Mouse (Mus musculus) liver, embryonic 13.5 days (tissue): ENCODE measurements around the gene Edn2. TPM values are rescaled to one million over a fixed set of nuclear protein-coding genes. Genes with fewer than 3 reads are reported as not detected.

Experiments
- ATAC-seq: fragments of 200-750 bp; cut with Nextera tagmentation; 2 replicates; pipeline ENCODE4 v1.8.0; 2017; ENCODE audit warnings: low read depth, mild to moderate bottlenecking, moderate number of reproducible peaks, moderate library complexity
- DNase-seq: peaks from one replicate; pipeline ENCODE4 v3.0.0; 2022
- H3K27ac ChIP-seq: fragments of 300-500 bp; sonication (generic); 2 replicates; pipeline ENCODE4 v1.5.1; 2015; ENCODE audit warnings: moderate library complexity, mild to moderate bottlenecking, inconsistent platforms
- H3K27me3 ChIP-seq: fragments of 300-500 bp; sonication (generic); 2 replicates; pipeline ENCODE4 v1.6.1; 2015; ENCODE audit warnings: mild to moderate bottlenecking, inconsistent platforms
- H3K36me3 ChIP-seq: fragments of 300-500 bp; sonication (generic); 2 replicates; pipeline ENCODE4 v1.6.1; 2015; ENCODE audit warnings: mild to moderate bottlenecking, inconsistent platforms
- H3K4me1 ChIP-seq: fragments of 300-500 bp; sonication (generic); replicated peaks from 2 replicates; pipeline ENCODE4 v1.6.1; 2015; ENCODE audit warnings: inconsistent platforms
- H3K4me2 ChIP-seq: fragments of 300-500 bp; sonication (generic); 2 replicates; pipeline ENCODE4 v1.6.1; 2015; ENCODE audit warnings: inconsistent platforms, mild to moderate bottlenecking, moderate library complexity
- H3K4me3 ChIP-seq: fragments of 300-500 bp; sonication (generic); replicated peaks from 2 replicates; pipeline ENCODE4 v1.5.1; 2015; ENCODE audit warnings: mild to moderate bottlenecking, inconsistent platforms
- H3K9ac ChIP-seq: fragments of 300-500 bp; sonication (generic); 2 replicates; pipeline ENCODE4 v1.6.1; 2015; ENCODE audit warnings: mild to moderate bottlenecking, inconsistent platforms
- H3K9me3 ChIP-seq: fragments of 300-500 bp; sonication (generic); replicated peaks from 2 replicates; pipeline ENCODE4 v1.6.1; 2016; ENCODE audit warnings: inconsistent platforms
- whole genome bisulfite sequencing: fragments of 180-500 bp; shearing (Covaris S2); methylation state at CpG from one replicate; pipeline ENCODE4 v1.1.7; 2015; ENCODE audit not compliant: insufficient replicate concordance; 5-methylcytosine and 5-hydroxymethylcytosine counted together
- polyA plus RNA-seq: library from polyadenylated mRNA; unstranded; fragments of >200 nt; fragmentation: Nextera tagmentation; extraction: Ambion mirVana; gene quantifications from 2 replicates; pipeline ENCODE4 v1.2.1, GENCODE M21; 2015

Gene Edn2
- polyA plus RNA-seq, 1 experiment from 2014 or later, result 0.07 TPM

DNA sequence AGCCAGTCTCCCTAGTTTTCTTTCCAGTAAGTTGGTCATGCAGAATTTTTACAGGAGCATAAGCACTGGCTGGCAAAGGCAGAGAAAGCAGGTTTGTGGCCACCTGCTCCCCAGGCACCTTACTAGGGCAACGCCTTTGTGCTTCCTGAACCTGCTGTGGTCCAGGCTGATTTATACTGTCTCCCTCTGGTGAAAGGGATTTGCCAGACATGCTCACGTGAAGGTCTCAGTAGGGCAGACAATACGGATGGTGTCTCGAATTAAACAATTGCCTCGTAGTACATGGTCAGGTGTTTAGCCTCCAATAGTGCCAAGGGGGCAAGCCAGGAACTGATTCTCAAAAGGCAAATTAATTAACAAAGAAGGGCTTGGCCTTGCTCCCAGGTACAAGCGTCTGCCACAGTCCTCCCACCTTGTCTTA lies 45.5 kb downstream of the Edn2 start:
- WGBS, result 65% methylated on average over 6 of the region's 6 CpGs

DNA sequence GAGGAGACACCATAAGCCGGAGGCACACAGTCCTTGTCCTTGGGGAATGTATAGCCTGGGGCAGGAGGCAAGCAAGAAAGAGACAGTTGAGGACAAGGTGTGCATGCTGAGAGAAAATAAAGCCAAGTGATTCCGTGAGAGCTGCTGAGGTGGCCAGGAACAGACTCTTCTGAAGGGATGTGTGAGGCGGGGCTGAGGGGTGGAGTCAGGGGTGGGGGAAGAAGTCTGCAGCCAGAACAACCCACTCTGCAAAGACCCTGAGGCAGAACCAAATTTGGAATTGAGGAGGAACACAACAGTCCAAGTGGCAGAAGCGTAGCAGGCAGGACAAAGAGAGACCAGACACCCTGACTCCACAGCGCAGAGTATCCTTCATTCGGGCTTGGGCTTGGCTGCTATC lies 51.1 kb downstream of the Edn2 start:
- 55% methylated on average over 6 of the region's 6 CpGs for WGBS
- Histone ChIP-seq H3K9me3 (no peaks in the 10 kb centered on the region), H3K4me3 (no peak overlapping the region), H3K4me2 (no peak overlapping the region), H3K27ac (no peak overlapping the region), H3K4me1 (no peaks in the 10 kb centered on the region), H3K36me3 (no peaks in the 10 kb centered on the region), H3K27me3 (no peaks in the 10 kb centered on the region), H3K9ac (no peak overlapping the region)
- ATAC-seq (no peak), DNase-seq (no peak)

More for the DNA sequence above, 45.5 kb downstream of the Edn2 start:
- ATAC-seq (no peak), DNase-seq (no peak)
- Histone ChIP-seq H3K4me1 (peaks cover 3% of the 10 kb centered on the region; the same call in 1 of the 2 replicates), H3K36me3 (no peaks in the 10 kb centered on the region), H3K9me3 (no peaks in the 10 kb centered on the region), H3K4me3 (no peak overlapping the region), H3K4me2 (no peak overlapping the region), H3K9ac (no peak overlapping the region), H3K27ac (no peak overlapping the region), H3K27me3 (no peaks in the 10 kb centered on the region)

DNA sequence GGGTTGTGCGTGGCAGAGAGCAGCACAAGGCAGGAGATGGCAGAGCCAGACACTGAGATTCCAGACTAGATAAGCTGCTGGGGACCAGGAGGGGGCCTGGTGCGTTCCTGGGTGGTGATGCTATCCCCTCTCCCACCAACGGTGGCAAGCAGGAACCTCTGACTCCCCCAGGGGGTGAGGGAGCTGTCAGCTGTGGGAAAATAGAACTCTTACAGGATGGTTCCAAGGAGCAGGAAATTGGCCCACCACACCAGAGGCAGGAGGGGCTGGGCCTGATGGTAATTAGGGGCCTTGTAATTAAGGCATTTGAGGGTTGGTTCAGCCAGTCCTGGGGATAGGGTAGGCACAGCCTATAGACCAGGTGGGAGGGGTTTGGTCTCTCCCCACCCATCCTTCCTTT lies 51.8 kb downstream of the Edn2 start:
- Histone ChIP-seq H3K9ac (no peak overlapping the region), H3K4me1 (no peaks in the 10 kb centered on the region), H3K27ac (no peak overlapping the region), H3K4me2 (no peak overlapping the region), H3K9me3 (no peaks in the 10 kb centered on the region), H3K36me3 (no peaks in the 10 kb centered on the region), H3K27me3 (no peaks in the 10 kb centered on the region), H3K4me3 (no peak overlapping the region)
- WGBS, result 25% methylated on average over 3 of the region's 3 CpGs
- DNase-seq (no peak), ATAC-seq (no peak)

DNA sequence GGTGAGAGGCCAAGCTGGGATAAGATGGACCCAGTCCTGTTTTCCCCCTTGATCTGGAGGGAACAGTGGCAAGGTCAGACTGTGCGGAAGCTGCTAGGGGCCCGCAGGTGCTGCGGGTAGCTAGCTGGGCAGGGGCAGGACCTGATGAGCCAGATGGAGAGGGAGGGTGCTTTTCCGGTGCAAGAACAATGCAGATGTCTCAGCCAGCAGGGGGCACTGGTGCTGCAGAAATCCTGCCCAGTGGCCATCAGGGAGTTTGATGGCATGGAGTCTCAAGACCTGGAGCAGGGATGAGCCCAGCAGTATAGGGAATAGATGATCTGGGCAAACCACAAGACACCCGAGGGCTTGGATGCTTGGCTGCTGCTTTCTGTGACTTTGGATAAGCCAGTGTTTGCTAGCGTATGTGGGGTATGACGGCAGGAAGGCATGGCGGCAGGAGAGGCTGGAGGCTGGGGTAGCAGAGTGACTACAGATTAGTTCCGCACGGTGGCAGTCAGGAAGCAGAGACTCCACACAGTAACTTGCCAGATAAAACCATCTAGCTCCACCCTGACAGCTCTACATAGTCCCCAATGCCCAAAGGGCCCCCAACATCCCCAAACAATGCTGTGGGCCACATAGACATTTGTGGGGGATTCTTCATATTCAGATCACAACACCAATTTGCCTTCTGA lies 55.0 kb downstream of the Edn2 start:
- DNase-seq (no peak), ATAC-seq (no peak)
- WGBS, result 26% methylated on average over 10 of the region's 10 CpGs
- no peak overlapping the region for H3K4me2 ChIP-seq
- H3K9ac ChIP-seq, result no peak overlapping the region
- H3K36me3 ChIP-seq, result no peaks in the 10 kb centered on the region
- H3K9me3 ChIP-seq, result no peaks in the 10 kb centered on the region
- H3K27me3 ChIP-seq, result 0 out of 2 replicates have a peak, but pooled peaks cover 3% of the 10 kb centered on the region
- H3K27ac ChIP-seq, result no peak overlapping the region
- H3K4me1 ChIP-seq, result no peaks in the 10 kb centered on the region
- no peak overlapping the region for H3K4me3 ChIP-seq

DNA sequence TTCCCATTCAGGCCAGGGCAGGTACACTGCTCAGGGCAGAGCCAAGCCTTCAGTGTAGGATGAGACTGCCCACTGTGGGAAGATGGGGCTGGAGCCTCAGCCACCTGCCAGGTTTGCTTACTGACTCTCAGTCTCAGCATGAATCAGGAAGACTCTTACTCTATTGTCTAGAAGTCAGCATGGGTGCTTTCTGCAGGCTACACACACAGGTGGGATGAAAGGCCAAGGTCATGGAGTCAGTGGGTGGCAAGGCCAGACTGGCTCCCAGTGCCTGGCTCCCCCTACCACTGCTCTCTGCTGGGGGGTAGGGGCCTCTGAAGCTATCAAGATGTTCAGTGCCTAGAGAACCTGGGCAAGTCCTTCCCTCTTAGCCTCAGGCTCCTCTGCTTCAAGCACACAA lies 55.9 kb downstream of the Edn2 start:
- H3K27me3 ChIP-seq, result 0 out of 2 replicates have a peak, but pooled peaks cover 3% of the 10 kb centered on the region
- no peak for DNase-seq
- ATAC-seq, result no peak
- no peaks in the 10 kb centered on the region for H3K4me1 ChIP-seq
- no peaks in the 10 kb centered on the region for H3K36me3 ChIP-seq
- H3K4me2 ChIP-seq, result no peak overlapping the region
- H3K4me3 ChIP-seq, result no peak overlapping the region
- H3K9ac ChIP-seq, result no peak overlapping the region
- H3K9me3 ChIP-seq, result no peaks in the 10 kb centered on the region
- no peak overlapping the region for H3K27ac ChIP-seq

Other genes starting within 250 kb of the Edn2 start
- not detected in 2 replicates for gene AL607142.1, start 96.2 kb upstream of the Edn2 start, polyA plus RNA-seq
- gene Foxo6, start 126.1 kb downstream of the Edn2 start, polyA plus RNA-seq, result not detected in 2 replicates
- gene Scmh1, start 244.1 kb downstream of the Edn2 start, polyA plus RNA-seq, result 12.8 and 13.3 TPM in 2 replicates